Mouse (Mus musculus) left cerebral cortex, adult 18-20 months (tissue): Measurements from ENCODE around the gene Rps17. TPM values are rescaled to one million over a fixed set of nuclear protein-coding genes. Genes with fewer than 3 reads are reported as not detected.

ENCODE experiments used
- DNase-seq, 2 experiments: peaks; one replicate each; pipeline ENCODE4 v3.0.0; 2021 to 2022; ENCODE audit warnings: low spot score in 2 of 2, mixed read lengths in 1 of 2
- long read RNA-seq, 2 experiments: library from polyadenylated mRNA; stranded (forward); transcript quantifications; one replicate each; pipeline ENCODE4 v2.0.0; 2021
- total RNA-seq, 2 experiments: library from RNA; stranded (reverse); gene quantifications; 2 replicates each; pipeline ENCODE4 v1.2.3; 2021

Gene Rps17
- 100 to 1,000 TPM; 537 to 543 TPM for total RNA-seq
- long read RNA-seq, experiment 1, transcript Rps17-203 (4 exons, 660 nt) = minor isoform, 14 of 64 reads
- long read RNA-seq, experiment 1, transcript Rps17-201 (5 exons, 494 nt) = major isoform, 48 of 64 reads
- long read RNA-seq, experiment 1, partial matches to known transcripts = 0 of 64 reads
- long read RNA-seq, experiment 1, other reads (novel, unspliced or antisense) = 1 of 64 reads
- long read RNA-seq, experiment 2, transcript Rps17-201 (5 exons, 494 nt) = major isoform, 74 of 89 reads
- long read RNA-seq, experiment 2, transcript Rps17-203 (4 exons, 660 nt) = minor isoform, 13 of 89 reads
- long read RNA-seq, experiment 2, partial matches to known transcripts = 0 of 89 reads
- long read RNA-seq, experiment 2, other reads (novel, unspliced or antisense) = 2 of 89 reads

GRCm38 (mm10) chr7:81344544-81345446 is at the start of gene Rps17:
Gene Rps17 (minus strand): TSS chr7:81345254.
- peak; percentile 97 to 98 for DNase-seq

GRCm38 (mm10) chr7:81379363-81379762 is 34.3 kb upstream of the Rps17 start:
- no peak for DNase-seq

- DNase-seq = peak; percentile 78 to 88
Observed at GRCm38 (mm10) chr7:81372337-81372920, 27.4 kb upstream of the Rps17 start.

- DNase-seq = no peak
Observed at GRCm38 (mm10) chr7:81371811-81372210, 26.8 kb upstream of the Rps17 start.

GRCm38 (mm10) chr7:81369724-81370123 is 24.7 kb upstream of the Rps17 start:
- peak; percentile 80 to 85 for DNase-seq

GRCm38 (mm10) chr7:81367946-81368345 is 22.9 kb upstream of the Rps17 start:
- DNase-seq = no peak

- no peak for DNase-seq
Observed at GRCm38 (mm10) chr7:81356975-81357374, 11.9 kb upstream of the Rps17 start.

GRCm38 (mm10) chr7:81356360-81356759 is 11.3 kb upstream of the Rps17 start:
- DNase-seq = no peak

- no peak for DNase-seq
Observed at GRCm38 (mm10) chr7:81355746-81356145, 10.7 kb upstream of the Rps17 start.

- DNase-seq = no peak
Observed at GRCm38 (mm10) chr7:81351826-81352225, 6.8 kb upstream of the Rps17 start.

- no peak for DNase-seq
Observed at GRCm38 (mm10) chr7:81348206-81348605, 3.2 kb upstream of the Rps17 start.

GRCm38 (mm10) chr7:81345447-81346170 is 555 bp upstream of the Rps17 start:
- DNase-seq = no peak

- DNase-seq = no peak
Observed at GRCm38 (mm10) chr7:81343831-81344230, 1.2 kb downstream of the Rps17 start.

- no peak for DNase-seq
Observed at GRCm38 (mm10) chr7:81343316-81343715, 1.7 kb downstream of the Rps17 start.

GRCm38 (mm10) chr7:81342356-81343094 is 2.5 kb downstream of the Rps17 start:
- DNase-seq = no peak

- DNase-seq = no peak
Observed at GRCm38 (mm10) chr7:81341563-81341962, 3.5 kb downstream of the Rps17 start.

- DNase-seq = peak in 1 of 2 experiments; percentile 47
Observed at GRCm38 (mm10) chr7:81339783-81340182, 5.3 kb downstream of the Rps17 start.

GRCm38 (mm10) chr7:81338522-81338873 is 6.6 kb downstream of the Rps17 start:
- no peak for DNase-seq

GRCm38 (mm10) chr7:81337785-81338521 is 7.1 kb downstream of the Rps17 start:
- DNase-seq = no peak

- peak; percentile 43 to 46 for DNase-seq
Observed at GRCm38 (mm10) chr7:81336432-81336786, 8.6 kb downstream of the Rps17 start.
